Mouse (Mus musculus): ENCODE results near the gene Olfr312.

Olfr312 gene

GRCm38 (mm10) chr11:58860744-58861143 lies 31.7 kb downstream of the Olfr312 start:
- no peak for DNase-seq (ENCODE audit: low spot score)

DNA sequence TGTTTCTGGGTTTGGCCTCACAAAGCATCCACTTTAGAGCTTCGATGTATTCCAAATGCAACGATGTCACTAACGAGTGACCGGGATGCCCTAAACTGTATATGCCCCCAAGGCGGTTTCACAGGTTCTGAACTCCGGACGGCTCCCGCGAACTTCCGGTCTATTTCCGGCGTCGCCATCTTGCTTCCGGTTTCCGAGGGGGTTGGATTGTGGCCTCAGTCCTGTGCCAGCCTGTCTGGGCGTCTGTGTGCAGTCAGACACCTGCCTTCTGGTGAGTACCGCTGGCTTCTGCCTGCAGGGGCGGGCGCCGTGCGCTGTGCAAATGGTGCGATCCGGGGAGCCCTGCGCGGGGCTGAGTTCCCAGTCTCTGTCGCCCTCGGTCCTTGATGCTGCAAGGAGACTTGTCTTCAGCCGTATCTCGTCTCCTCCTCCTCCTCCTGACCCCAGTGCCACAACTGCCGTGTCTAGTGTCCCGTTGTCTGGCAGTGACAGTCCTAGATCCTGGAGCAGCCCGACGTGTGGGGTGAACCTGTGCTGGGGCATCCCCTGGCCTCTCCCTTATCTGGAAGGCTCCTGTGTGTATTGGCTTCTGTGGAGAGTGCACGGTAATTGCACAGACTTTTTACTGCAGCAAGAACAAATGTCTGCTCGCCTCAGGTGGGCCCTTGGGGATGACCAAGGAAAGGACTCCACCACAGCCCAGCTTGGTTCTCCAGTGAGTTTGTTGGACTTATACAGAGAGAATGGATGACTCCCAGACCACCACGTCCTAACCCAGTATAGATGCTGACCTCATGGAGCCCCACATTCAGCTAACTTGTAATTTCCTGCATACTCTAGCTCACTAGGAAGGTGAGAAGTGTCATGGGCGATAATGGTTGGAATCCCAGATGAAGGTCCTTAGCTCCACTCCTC lies 38.3 kb downstream of the Olfr312 start, which contains the start of gene 2810021J22Rik:
Gene 2810021J22Rik (plus strand): TSS at position 178 of the 915 bp plus-strand sequence.
- DNase-seq (ENCODE audit: low spot score), result peak; percentile 80

GRCm38 (mm10) chr11:58867954-58868330 lies 38.9 kb downstream of the Olfr312 start:
- peak; percentile 21 for DNase-seq (ENCODE audit: low spot score)

DNA sequence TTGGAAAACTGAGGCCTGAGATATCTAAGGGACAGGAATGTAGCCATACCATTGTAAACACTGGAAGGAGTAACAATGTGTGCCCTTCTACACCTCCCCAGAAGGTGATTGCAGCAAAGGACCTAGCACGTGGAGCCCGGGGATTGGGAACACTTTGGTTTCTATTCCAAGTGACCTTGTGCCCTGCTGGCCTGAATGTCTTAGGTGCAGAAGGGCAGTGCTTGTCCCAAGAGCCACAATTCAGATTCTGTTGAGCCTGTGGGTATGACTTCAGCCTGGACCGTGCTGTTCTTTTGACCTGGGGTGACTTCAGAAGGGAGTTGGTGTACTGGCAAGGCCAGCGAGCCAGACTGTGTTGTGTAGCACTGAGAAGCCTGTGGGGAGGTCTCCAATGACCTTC lies 41.9 kb downstream of the Olfr312 start:
- peak; percentile 54 for DNase-seq (ENCODE audit: low spot score)

GRCm38 (mm10) chr11:58883756-58884155 lies 54.7 kb downstream of the Olfr312 start:
- DNase-seq (ENCODE audit: low spot score), result no peak
